Mouse (Mus musculus) lung, adult 2 months (tissue): ENCODE measurements around the gene Tmem115.

Experiments used
- CTCF ChIP-seq: fragments of 200-500 bp; IDR thresholded peaks from 2 replicates; pipeline ENCODE4 v1.5.1; 2011; ENCODE audit warnings: mild to moderate bottlenecking, low read length, control low read depth; ENCODE audit not compliant: insufficient read depth
- POLR2A ChIP-seq: fragments of 200-500 bp; IDR thresholded peaks from 2 replicates; pipeline ENCODE4 v1.6.1; 2011; ENCODE audit warnings: low read depth, mild to moderate bottlenecking, control low read depth, low read length, borderline replicate concordance; ENCODE audit errors: extremely low read depth

GRCm38 (mm10) chr9:107553541-107554318 is 20.0 kb downstream of the Tmem115 start:
- TF ChIP-seq CTCF (no peak), POLR2A (no peak)
